Mouse (Mus musculus): ENCODE measurements around the gene Dab2. TPM values are rescaled to one million over a fixed set of nuclear protein-coding genes. Genes with fewer than 3 reads are reported as not detected.

The Dab2 gene
- polyA plus RNA-seq (2015; fragmentation: Nextera tagmentation; extraction: Ambion mirVana) = 29.3 and 43.0 TPM in 2 replicates

DNA sequence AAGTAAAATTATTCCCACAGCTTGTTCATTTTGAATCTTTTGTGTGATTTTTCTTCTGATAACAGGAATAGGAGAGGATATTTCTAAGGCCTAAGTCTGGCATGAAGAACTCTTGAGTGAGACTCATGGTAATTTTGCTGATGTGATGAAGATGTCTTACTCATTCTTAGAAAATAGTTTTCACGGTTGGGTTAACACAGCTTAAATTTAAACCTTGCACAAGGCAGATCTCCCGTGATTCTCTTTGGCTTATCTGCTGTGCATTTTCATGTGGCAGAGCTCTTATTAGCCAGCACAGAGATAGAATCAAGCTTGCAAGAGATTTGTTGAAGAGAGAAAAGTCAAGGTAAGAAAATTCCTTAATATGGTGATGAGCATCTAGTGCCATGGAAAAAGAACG is at the start of gene Dab2:
Dab2 (plus strand) TSS at position 235 of the 400 bp plus-strand sequence.

DNA sequence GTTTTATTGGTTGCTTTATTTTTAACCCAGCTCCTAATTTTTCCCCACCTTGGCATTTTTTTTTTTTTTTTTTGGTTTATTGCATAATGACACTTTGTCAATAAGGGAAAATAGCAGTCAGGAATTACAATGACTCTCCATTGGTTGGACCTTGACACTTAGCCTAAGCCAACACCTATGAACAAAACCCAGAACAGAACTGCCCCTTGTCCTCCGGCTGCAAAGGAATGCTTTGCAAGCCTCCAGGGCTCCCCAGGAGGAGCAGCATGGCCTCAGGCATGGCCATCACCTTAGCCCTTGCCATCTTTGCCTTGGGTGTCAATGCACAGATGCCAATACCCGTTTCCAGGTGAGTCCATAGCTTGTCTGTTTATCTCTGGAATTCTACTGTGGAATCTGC is 145.5 kb downstream of the Dab2 start, which contains the start of gene C9:
C9 (plus strand) TSS at position 193 of the 400 bp plus-strand sequence.

Other genes starting within 250 kb of the Dab2 start
- gene C9, start 145.5 kb downstream of the Dab2 start, polyA plus RNA-seq (2015; fragmentation: Nextera tagmentation; extraction: Ambion mirVana) = not detected in 2 replicates
- gene Fyb, start 223.1 kb downstream of the Dab2 start, polyA plus RNA-seq (2015; fragmentation: Nextera tagmentation; extraction: Ambion mirVana) = 8.3 and 12.4 TPM in 2 replicates

All from skeletal muscle tissue, postnatal 0 days (tissue).